ENCODE assay signal across 18 mouse cellular contexts in the genomic region with DNA sequence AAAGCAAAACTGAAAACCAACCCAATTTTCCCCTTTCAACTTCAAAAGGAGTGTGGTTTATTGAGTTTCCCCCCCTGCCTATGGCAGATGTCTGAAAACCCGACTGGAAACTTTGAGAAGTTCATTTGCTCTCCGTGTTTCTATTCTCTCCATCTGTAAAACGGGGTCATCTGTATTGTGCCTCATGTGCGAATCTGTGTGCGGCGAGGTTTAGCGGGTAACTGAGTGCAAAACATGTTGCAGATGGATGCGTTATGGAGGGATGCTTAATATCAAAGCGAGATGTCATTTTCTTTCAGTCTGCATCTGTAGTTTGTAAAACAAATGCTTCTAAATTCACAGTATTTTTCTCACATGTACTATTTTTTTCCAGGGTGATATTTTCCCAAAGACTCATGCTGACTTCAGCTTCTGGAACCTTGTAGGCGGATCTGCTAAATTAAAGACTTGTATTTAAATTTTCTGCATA.
DNase-seq lines count a peak whose midpoint lies in the region; ATAC-seq and TF ChIP-seq lines count a peak whose summit lies in the region.
"Had no signal": no experiment of that assay in that cellular context is flagged by ENCODE, and none has a peak within 500 bp of the region (broad histone marks: within the 10 kb centered on the region; RNA-seq: fewer than 3 reads in every experiment).

No protein-coding gene starts in this region.

- H3K4me1 ChIP-seq in forebrain, embryonic 15.5 days, result no peaks in the 10 kb centered on the region
- H3K4me1 ChIP-seq in forebrain, embryonic 12.5 days, result no peaks in the 10 kb centered on the region
- H3K4me1 ChIP-seq: limb, embryonic 13.5 days had no signal

- no peak overlapping the region for H3K9ac ChIP-seq in forebrain, embryonic 15.5 days (replicated peaks)
- no peak overlapping the region for H3K9ac ChIP-seq in forebrain, embryonic 12.5 days
- H3K9ac ChIP-seq: limb, embryonic 13.5 days had no signal

- no peak overlapping the region for H3K4me3 ChIP-seq in forebrain, embryonic 15.5 days
- H3K4me3 ChIP-seq in forebrain, embryonic 12.5 days (replicated peaks), result no peak overlapping the region
- H3K4me3 ChIP-seq: heart, embryonic 10.5 days; limb, embryonic 13.5 days; myocyte had no signal

- ATAC-seq in forebrain, embryonic 15.5 days (replicated peaks), result peak; percentile 51; the same call in 1 of the 2 replicates
- ATAC-seq in forebrain, embryonic 12.5 days (ENCODE audit: low FRiP score), result no peak
- ATAC-seq: intestine, embryonic 16.5 days had no signal

- no peaks in the 10 kb centered on the region for H3K9me3 ChIP-seq in forebrain, embryonic 15.5 days
- no peaks in the 10 kb centered on the region for H3K9me3 ChIP-seq in forebrain, embryonic 12.5 days
- H3K9me3 ChIP-seq: G1E; heart, embryonic 10.5 days; limb, embryonic 13.5 days had no signal

- no peak overlapping the region for H3K27ac ChIP-seq in forebrain, embryonic 15.5 days (replicated peaks)
- H3K27ac ChIP-seq in forebrain, embryonic 12.5 days, result no peak overlapping the region
- H3K27ac ChIP-seq: heart, embryonic 10.5 days; limb, embryonic 13.5 days had no signal

- TF ChIP-seq POLR2A in brain, embryonic 14.5 days (IDR thresholded peaks at IDR 0.05; ENCODE audit: borderline replicate concordance, extremely low read depth, insufficient read depth, insufficient read length, poor library complexity, severe bottlenecking), result no peak

- no peaks in the 10 kb centered on the region for H3K27me3 ChIP-seq in forebrain, embryonic 15.5 days
- H3K27me3 ChIP-seq in forebrain, embryonic 12.5 days, result no peaks in the 10 kb centered on the region
- H3K27me3 ChIP-seq: limb, embryonic 13.5 days had no signal

- peak; percentile 35 for DNase-seq in brain, embryonic 14.5 days (ENCODE audit: low read depth)
- peak; percentile 27 for DNase-seq in layer of hippocampus, adult 9-10 months (ENCODE audit: low spot score)
- peak; percentile 36 to 58 for DNase-seq in right cerebral cortex, postnatal 10 days (ENCODE audit: low spot score in 2 of 2)
- no peak for DNase-seq in ovary, postnatal 14 days (ENCODE audit: low spot score)
- DNase-seq in embryo, embryonic 10 days (ENCODE audit: low spot score), result no peak
- DNase-seq in adrenal gland, postnatal 25 days, result no peak
- DNase-seq: adrenal gland, postnatal 36 days; cerebellum, adult 11-12 months; heart, postnatal 36 days; kidney, postnatal 14 days had no signal

- WGBS in forebrain, embryonic 15.5 days, result 73% methylated on average over 10 of the region's 10 CpGs
- 83% methylated on average over 10 of the region's 10 CpGs for WGBS in forebrain, embryonic 12.5 days

- no peak for TF ChIP-seq CTCF in brain, embryonic 14.5 days (IDR thresholded peaks at IDR 0.05; ENCODE audit: borderline replicate concordance, extremely low read depth, insufficient read depth, insufficient read length)

- no peaks in the 10 kb centered on the region for H3K36me3 ChIP-seq in forebrain, embryonic 15.5 days
- H3K36me3 ChIP-seq in forebrain, embryonic 12.5 days (replicated peaks), result no peaks in the 10 kb centered on the region
- H3K36me3 ChIP-seq: G1E; heart, embryonic 10.5 days; limb, embryonic 13.5 days had no signal

- H3K4me2 ChIP-seq in forebrain, embryonic 15.5 days (replicated peaks), result no peak overlapping the region
- no peak overlapping the region for H3K4me2 ChIP-seq in forebrain, embryonic 12.5 days
- H3K4me2 ChIP-seq: limb, embryonic 13.5 days; midbrain, embryonic 11.5 days had no signal

Comparison
In these comparisons a context has a peak if more than half of its experiments do, and no peak if none do; other contexts are left out.
1. DNase-seq: peak in brain, embryonic 14.5 days (single experiment), layer of hippocampus, adult 9-10 months (single experiment) and right cerebral cortex, postnatal 10 days (2 of 2); none in ovary, postnatal 14 days (single experiment), embryo, embryonic 10 days (single experiment) and adrenal gland, postnatal 25 days (single experiment).